Mouse (Mus musculus) megakaryocyte, embryonic 14.5 days (primary cell): ENCODE results near the gene Ksr1.

ENCODE experiments used
- FLI1 ChIP-seq: IDR thresholded peaks from 2 replicates; pipeline ENCODE4 v1.6.1; 2012; ENCODE audit warnings: low read length, inconsistent platforms, mixed read lengths
- GATA1 ChIP-seq: IDR thresholded peaks from 3 replicates; pipeline ENCODE4 v1.6.1; 2012; ENCODE audit warnings: mixed read lengths, low read length, inconsistent platforms, borderline replicate concordance

GRCm38 (mm10) chr11:79142381-79142780, 3.8 kb downstream of the Ksr1 start:
- TF ChIP-seq GATA1 (no peak), FLI1 (no peak)
